Mouse (Mus musculus) hindbrain, embryonic 13.5 days (tissue): ENCODE measurements around the gene Pdcd1lg2. TPM values are rescaled to one million over a fixed set of nuclear protein-coding genes. Genes with fewer than 3 reads are reported as not detected.

Experiments used
- ATAC-seq: fragments of 200-750 bp; cut with Nextera tagmentation; 2 replicates; pipeline ENCODE4 v1.8.0; 2017; ENCODE audit warnings: moderate TSS enrichment; ENCODE audit not compliant: low FRiP score
- H3K27ac ChIP-seq: fragments of 300-500 bp; sonication (generic); 2 replicates; pipeline ENCODE4 v1.5.1; 2015; ENCODE audit warnings: inconsistent platforms, mild to moderate bottlenecking, moderate library complexity
- H3K27me3 ChIP-seq: fragments of 300-500 bp; sonication (generic); 2 replicates; pipeline ENCODE4 v1.6.1; 2015; ENCODE audit warnings: mild to moderate bottlenecking, inconsistent platforms
- H3K36me3 ChIP-seq: fragments of 300-500 bp; sonication (generic); 2 replicates; pipeline ENCODE4 v1.6.1; 2015; ENCODE audit warnings: mild to moderate bottlenecking, inconsistent platforms
- H3K4me1 ChIP-seq: fragments of 300-500 bp; sonication (generic); replicated peaks from 2 replicates; pipeline ENCODE4 v1.6.1; 2015; ENCODE audit warnings: inconsistent platforms
- H3K4me2 ChIP-seq: fragments of 300-500 bp; sonication (generic); 2 replicates; pipeline ENCODE4 v1.6.1; 2015; ENCODE audit warnings: inconsistent platforms, mild to moderate bottlenecking, moderate library complexity
- H3K4me3 ChIP-seq: fragments of 300-500 bp; sonication (generic); 2 replicates; pipeline ENCODE4 v1.5.1; 2015; ENCODE audit warnings: mild to moderate bottlenecking, inconsistent platforms
- H3K9ac ChIP-seq: fragments of 300-500 bp; sonication (generic); 2 replicates; pipeline ENCODE4 v1.6.1; 2015; ENCODE audit warnings: mild to moderate bottlenecking, inconsistent platforms
- H3K9me3 ChIP-seq: fragments of 300-500 bp; sonication (generic); 2 replicates; pipeline ENCODE4 v1.6.1; 2016; ENCODE audit warnings: inconsistent platforms
- WGBS: fragments of 180-500 bp; shearing (Covaris S2); methylation state at CpG from one replicate; pipeline ENCODE4 v1.1.7; 2015; 5-methylcytosine and 5-hydroxymethylcytosine counted together
- polyA plus RNA-seq: library from polyadenylated mRNA; unstranded; fragments of >200 nt; fragmentation: Nextera tagmentation; extraction: Ambion mirVana; gene quantifications from 2 replicates; pipeline ENCODE4 v1.2.1, GENCODE M21; 2015

Gene Pdcd1lg2
- polyA plus RNA-seq, 1 experiment from 2014 or later, result not detected

DNA sequence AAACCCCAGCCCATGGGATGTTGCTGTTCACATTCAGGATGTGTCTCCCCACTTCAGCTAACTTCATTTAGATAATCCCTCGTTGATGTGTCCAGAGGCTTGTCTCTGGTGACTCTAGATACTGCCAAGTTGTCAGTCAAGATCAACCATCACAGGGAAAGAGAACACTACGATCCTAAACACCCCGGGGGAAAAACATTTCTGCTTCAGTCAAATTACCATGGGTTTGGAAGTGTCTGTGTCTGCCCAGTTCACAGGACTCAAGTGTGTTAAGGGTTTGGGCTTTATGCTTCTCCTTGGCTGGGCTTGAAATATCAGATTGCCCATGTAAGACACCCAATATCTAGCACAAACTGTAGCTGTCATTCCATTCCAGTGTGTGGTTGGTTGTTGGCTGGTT is 71.9 kb downstream of the Pdcd1lg2 start:
- no peaks in the 10 kb centered on the region for H3K36me3 ChIP-seq
- no peaks in the 10 kb centered on the region for H3K27me3 ChIP-seq
- H3K9me3 ChIP-seq, result no peaks in the 10 kb centered on the region
- no peak overlapping the region for H3K27ac ChIP-seq
- no peak overlapping the region for H3K9ac ChIP-seq
- 65% methylated on average over 3 of the region's 3 CpGs for WGBS
- ATAC-seq, result no peak
- H3K4me1 ChIP-seq, result peaks cover 10% of the 10 kb centered on the region
- H3K4me2 ChIP-seq, result no peak overlapping the region
- no peak overlapping the region for H3K4me3 ChIP-seq

DNA sequence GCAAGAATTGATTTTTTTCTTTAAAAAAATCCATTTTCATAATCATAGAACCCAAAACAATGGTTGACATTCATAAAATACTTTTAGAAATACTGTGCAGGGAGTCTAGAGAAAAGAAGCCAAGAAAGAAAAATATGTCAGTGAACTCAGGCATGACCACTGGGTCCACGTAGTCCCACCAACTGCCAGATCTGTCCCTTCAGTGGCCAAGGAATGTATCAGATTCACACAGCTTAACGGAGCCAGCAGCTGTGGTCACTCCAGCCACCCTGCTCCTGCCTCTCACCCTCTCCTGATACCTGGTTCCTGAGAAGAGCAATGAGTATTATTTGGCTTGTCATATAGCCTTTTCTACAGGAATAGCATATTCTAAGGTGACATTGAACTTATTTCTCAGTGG is 72.7 kb downstream of the Pdcd1lg2 start:
- no peak overlapping the region for H3K27ac ChIP-seq
- H3K9ac ChIP-seq, result no peak overlapping the region
- H3K4me3 ChIP-seq, result no peak overlapping the region
- no peaks in the 10 kb centered on the region for H3K36me3 ChIP-seq
- WGBS, result 78% methylated on average over 2 of the region's 2 CpGs
- H3K27me3 ChIP-seq, result no peaks in the 10 kb centered on the region
- peaks cover 10% of the 10 kb centered on the region for H3K4me1 ChIP-seq
- no peak overlapping the region for H3K4me2 ChIP-seq
- no peaks in the 10 kb centered on the region for H3K9me3 ChIP-seq
- ATAC-seq, result no peak

GRCm38 (mm10) chr19:29484537-29484936 is 73.8 kb downstream of the Pdcd1lg2 start:
- Histone ChIP-seq H3K9me3 (no peaks in the 10 kb centered on the region), H3K9ac (no peak overlapping the region), H3K36me3 (no peaks in the 10 kb centered on the region), H3K4me2 (no peak overlapping the region), H3K27ac (no peak overlapping the region), H3K4me1 (peaks cover 10% of the 10 kb centered on the region), H3K4me3 (no peak overlapping the region), H3K27me3 (no peaks in the 10 kb centered on the region)
- no peak for ATAC-seq
- WGBS, result 74% methylated on average over 2 of the region's 2 CpGs

DNA sequence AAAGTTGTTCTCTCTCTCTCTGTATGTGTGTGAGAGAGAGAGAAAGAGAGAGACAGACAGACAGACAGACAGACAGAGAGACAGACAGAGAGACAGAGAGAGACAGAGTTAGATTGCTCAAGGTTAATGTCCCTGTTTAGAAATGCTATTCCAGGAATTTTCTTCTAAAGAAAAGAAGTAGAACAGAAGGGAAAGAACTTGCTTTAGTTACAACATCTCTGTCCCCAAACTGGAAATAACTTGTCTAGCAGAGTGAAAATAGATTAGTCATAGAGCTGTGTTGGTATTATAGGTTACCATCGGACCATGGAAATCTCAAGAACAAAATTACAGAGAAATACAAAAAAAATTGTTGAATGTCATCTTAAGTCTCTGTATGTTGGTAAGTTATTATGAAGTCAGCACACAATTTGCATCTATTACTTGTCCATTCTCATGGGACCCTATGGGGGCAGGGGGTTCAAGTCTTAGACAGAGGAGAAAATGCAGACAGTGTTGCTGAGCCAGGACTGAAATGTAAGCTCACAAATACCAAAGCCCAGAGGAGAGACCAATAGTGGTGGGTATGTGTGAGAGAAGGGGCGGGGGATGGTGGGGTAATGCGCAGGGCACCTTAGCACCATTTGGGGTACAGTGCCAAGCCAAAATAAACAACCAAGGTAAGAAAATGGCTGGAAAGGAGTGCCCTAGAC is 74.7 kb downstream of the Pdcd1lg2 start:
- Histone ChIP-seq H3K36me3 (no peaks in the 10 kb centered on the region), H3K4me1 (peaks cover 10% of the 10 kb centered on the region), H3K4me2 (no peak overlapping the region), H3K27ac (no peak overlapping the region), H3K4me3 (no peak overlapping the region), H3K27me3 (no peaks in the 10 kb centered on the region), H3K9me3 (no peaks in the 10 kb centered on the region), H3K9ac (no peak overlapping the region)
- 92% methylated on average over 3 of the region's 3 CpGs for WGBS
- no peak for ATAC-seq

DNA sequence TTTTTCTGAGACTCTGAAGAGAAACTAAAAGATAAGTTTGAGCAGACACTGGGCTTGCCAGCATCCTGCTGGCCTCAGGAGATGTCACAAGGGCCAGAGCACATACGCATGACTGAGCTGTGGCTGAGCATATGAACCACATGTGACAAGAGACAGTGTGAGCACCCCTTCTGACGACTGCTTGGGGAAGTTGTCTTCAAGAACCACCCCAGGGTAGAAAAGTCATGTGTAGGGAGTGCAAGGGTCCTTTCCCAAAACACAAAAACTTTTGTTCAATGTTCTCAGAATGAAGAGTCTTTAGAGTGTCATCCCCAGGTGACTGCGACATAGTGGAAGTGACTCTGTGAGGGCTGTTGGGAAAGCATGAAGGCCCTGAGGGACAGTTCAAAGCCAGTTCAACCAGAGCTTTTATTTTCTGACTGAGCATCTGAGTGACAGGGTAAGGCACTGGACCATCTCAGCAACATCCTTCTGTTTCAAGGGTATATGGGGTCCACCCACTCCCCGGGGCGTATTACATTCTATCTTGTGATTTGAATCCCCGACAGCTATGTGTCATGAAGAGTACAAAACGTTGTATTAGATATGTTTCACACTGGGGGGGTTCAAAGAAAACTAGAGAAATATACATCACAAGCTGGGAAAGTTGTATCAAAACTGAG is 76.0 kb downstream of the Pdcd1lg2 start:
- no peak overlapping the region for H3K4me2 ChIP-seq
- WGBS, result 78% methylated on average over 7 of the region's 7 CpGs
- no peaks in the 10 kb centered on the region for H3K36me3 ChIP-seq
- H3K4me1 ChIP-seq, result peaks cover 10% of the 10 kb centered on the region
- H3K9me3 ChIP-seq, result no peaks in the 10 kb centered on the region
- no peak overlapping the region for H3K9ac ChIP-seq
- H3K4me3 ChIP-seq, result no peak overlapping the region
- no peak for ATAC-seq
- H3K27ac ChIP-seq, result no peak overlapping the region
- H3K27me3 ChIP-seq, result no peaks in the 10 kb centered on the region

GRCm38 (mm10) chr19:29487326-29488072 is 76.8 kb downstream of the Pdcd1lg2 start:
- ATAC-seq, result no peak
- Histone ChIP-seq H3K27ac (no peak overlapping the region), H3K9ac (no peak overlapping the region), H3K27me3 (no peaks in the 10 kb centered on the region), H3K4me2 (no peak overlapping the region), H3K4me3 (no peak overlapping the region), H3K36me3 (no peaks in the 10 kb centered on the region), H3K4me1 (peaks cover 5% of the 10 kb centered on the region), H3K9me3 (no peaks in the 10 kb centered on the region)
- 88% methylated on average over 14 of the region's 14 CpGs for WGBS

DNA sequence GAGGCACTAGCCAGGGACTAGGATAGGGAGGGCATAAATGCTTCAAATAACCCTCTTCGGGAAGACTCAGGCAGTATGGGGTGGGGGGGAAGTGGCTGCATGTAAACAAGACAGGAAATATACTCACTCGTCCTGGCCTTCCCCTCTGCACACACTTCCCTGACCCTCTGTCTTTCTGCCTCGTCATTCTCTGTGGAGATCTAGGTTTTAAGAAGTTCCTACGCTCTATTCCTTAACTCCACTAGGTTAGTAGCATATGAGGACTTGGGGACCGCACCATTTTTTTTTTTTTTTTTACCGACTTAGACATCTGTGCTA is 77.3 kb downstream of the Pdcd1lg2 start:
- no peaks in the 10 kb centered on the region for H3K36me3 ChIP-seq
- H3K4me2 ChIP-seq, result no peak overlapping the region
- H3K27me3 ChIP-seq, result no peaks in the 10 kb centered on the region
- 71% methylated on average over 6 of the region's 6 CpGs for WGBS
- no peak overlapping the region for H3K4me3 ChIP-seq
- H3K9me3 ChIP-seq, result no peaks in the 10 kb centered on the region
- H3K4me1 ChIP-seq, result peaks cover 4% of the 10 kb centered on the region; the same call in 1 of the 2 replicates
- no peak for ATAC-seq
- no peak overlapping the region for H3K27ac ChIP-seq
- no peak overlapping the region for H3K9ac ChIP-seq

DNA sequence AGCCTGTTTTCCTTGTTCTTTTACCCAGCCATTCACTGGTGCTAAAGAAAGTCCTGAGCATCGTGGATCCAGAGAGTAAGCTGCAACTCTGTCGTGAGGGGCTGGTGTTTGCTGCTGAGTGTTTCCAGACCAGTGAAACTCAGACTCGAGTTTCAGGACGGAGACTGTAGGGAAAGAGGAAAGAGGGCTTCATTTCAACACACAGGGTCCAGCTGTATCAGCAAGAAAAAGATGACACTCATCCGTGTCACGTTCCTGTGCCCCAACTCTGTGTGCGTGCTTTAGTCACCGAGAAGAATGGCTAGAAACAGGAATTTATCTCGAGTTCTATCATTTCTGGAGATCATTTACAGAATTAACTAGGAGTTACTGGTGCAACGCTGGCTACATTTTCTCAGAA is 77.7 kb downstream of the Pdcd1lg2 start:
- H3K27me3 ChIP-seq, result no peaks in the 10 kb centered on the region
- WGBS, result 78% methylated on average over 10 of the region's 10 CpGs
- no peak overlapping the region for H3K4me3 ChIP-seq
- H3K9me3 ChIP-seq, result no peaks in the 10 kb centered on the region
- no peaks in the 10 kb centered on the region for H3K36me3 ChIP-seq
- peaks cover 4% of the 10 kb centered on the region; the same call in 1 of the 2 replicates for H3K4me1 ChIP-seq
- H3K9ac ChIP-seq, result no peak overlapping the region
- no peak for ATAC-seq
- no peak overlapping the region for H3K4me2 ChIP-seq
- no peak overlapping the region for H3K27ac ChIP-seq

GRCm38 (mm10) chr19:29489785-29490284 is 79.1 kb downstream of the Pdcd1lg2 start:
- WGBS, result 85% methylated on average over 3 of the region's 3 CpGs
- Histone ChIP-seq H3K9me3 (no peaks in the 10 kb centered on the region), H3K27me3 (no peaks in the 10 kb centered on the region), H3K4me1 (no peaks in the 10 kb centered on the region), H3K4me2 (no peak overlapping the region), H3K36me3 (no peaks in the 10 kb centered on the region), H3K4me3 (no peak overlapping the region), H3K27ac (no peak overlapping the region), H3K9ac (no peak overlapping the region)
- ATAC-seq, result no peak

- H3K36me3 ChIP-seq, result no peaks in the 10 kb centered on the region
- H3K27me3 ChIP-seq, result no peaks in the 10 kb centered on the region
- H3K9ac ChIP-seq, result no peak overlapping the region
- H3K4me2 ChIP-seq, result no peak overlapping the region
- no peak for ATAC-seq
- no peaks in the 10 kb centered on the region for H3K4me1 ChIP-seq
- no peak overlapping the region for H3K27ac ChIP-seq
- H3K9me3 ChIP-seq, result no peaks in the 10 kb centered on the region
- H3K4me3 ChIP-seq, result no peak overlapping the region
- WGBS, result 72% methylated on average over 9 of the region's 9 CpGs
These were observed 80.7 kb downstream of the Pdcd1lg2 start for GRCm38 (mm10) chr19:29491467-29491866.

GRCm38 (mm10) chr19:29494454-29494853 is 83.7 kb downstream of the Pdcd1lg2 start:
- Histone ChIP-seq H3K36me3 (no peaks in the 10 kb centered on the region), H3K9ac (no peak overlapping the region), H3K27me3 (no peaks in the 10 kb centered on the region), H3K4me3 (no peak overlapping the region), H3K9me3 (no peaks in the 10 kb centered on the region), H3K27ac (no peak overlapping the region), H3K4me2 (no peak overlapping the region), H3K4me1 (no peaks in the 10 kb centered on the region)
- ATAC-seq, result no peak
- 60% methylated on average over 4 of the region's 4 CpGs for WGBS

GRCm38 (mm10) chr19:29496001-29496597 is 85.4 kb downstream of the Pdcd1lg2 start:
- H3K4me3 ChIP-seq, result no peak overlapping the region
- no peak overlapping the region for H3K9ac ChIP-seq
- H3K27ac ChIP-seq, result no peak overlapping the region
- H3K36me3 ChIP-seq, result no peaks in the 10 kb centered on the region
- WGBS, result 78% methylated on average over 6 of the region's 6 CpGs
- no peaks in the 10 kb centered on the region for H3K9me3 ChIP-seq
- H3K27me3 ChIP-seq, result no peaks in the 10 kb centered on the region
- no peak overlapping the region for H3K4me2 ChIP-seq
- ATAC-seq, result no peak
- peaks cover 2% of the 10 kb centered on the region; the same call in 1 of the 2 replicates for H3K4me1 ChIP-seq
